Mouse (Mus musculus): ENCODE data around the gene Mrpl51. TPM values are rescaled to one million over a fixed set of nuclear protein-coding genes. Genes with fewer than 3 reads are reported as not detected.

Mrpl51 gene
- polyA plus RNA-seq, 1 experiment from 2014 or later: 226 TPM

DNA sequence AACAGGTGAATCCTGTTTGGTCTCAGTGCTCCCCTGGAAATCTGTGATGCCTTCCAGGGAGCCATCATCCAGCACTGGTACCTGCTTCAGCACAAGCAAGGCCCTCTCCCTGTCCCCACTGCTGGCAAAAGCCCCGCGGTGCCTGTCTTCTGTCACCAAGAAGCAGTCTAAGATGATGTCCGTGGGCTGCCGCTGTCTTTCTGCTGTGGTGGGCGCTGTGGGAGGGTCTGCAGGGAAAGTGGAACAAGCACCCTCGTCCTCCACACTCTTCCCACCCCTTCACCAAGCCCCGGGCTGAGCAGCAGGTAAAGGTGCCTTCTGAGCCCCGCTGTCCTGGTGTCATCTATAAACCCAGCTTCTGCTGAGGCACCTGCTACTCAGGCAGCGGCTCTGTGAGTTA lies 39.0 kb downstream of the Mrpl51 start:
- Histone ChIP-seq H3K27me3 (ENCODE audit: control insufficient read depth, insufficient read depth, low read length) (no peaks in the 10 kb centered on the region), H3K4me1 (ENCODE audit: control insufficient read depth, insufficient read depth, low read length) (peaks cover 16% of the 10 kb centered on the region), H3K9me3 (replicated peaks; ENCODE audit: control insufficient read depth, low read length) (no peaks in the 10 kb centered on the region), H3K27ac (ENCODE audit: low read depth, low read length) (no peak overlapping the region), H3K9ac (ENCODE audit: low read depth, low read length) (0 out of 2 replicates have a peak overlapping the region, but pooled peaks have one; percentile 28), H3K4me3 (ENCODE audit: low read depth, low read length) (peak overlapping the region; percentile 64), H3K4me2 (peak overlapping the region; percentile 97), H3K36me3 (ENCODE audit: control insufficient read depth, insufficient read depth, low read length) (no peaks in the 10 kb centered on the region; the same call in 1 of the 2 replicates)
- 68% methylated on average over 9 of the region's 9 CpGs for whole genome bisulfite sequencing (ENCODE audit: insufficient replicate concordance)
- ATAC-seq (replicated peaks; ENCODE audit: insufficient number of reproducible peaks, low FRiP score, low TSS enrichment): no peak

DNA sequence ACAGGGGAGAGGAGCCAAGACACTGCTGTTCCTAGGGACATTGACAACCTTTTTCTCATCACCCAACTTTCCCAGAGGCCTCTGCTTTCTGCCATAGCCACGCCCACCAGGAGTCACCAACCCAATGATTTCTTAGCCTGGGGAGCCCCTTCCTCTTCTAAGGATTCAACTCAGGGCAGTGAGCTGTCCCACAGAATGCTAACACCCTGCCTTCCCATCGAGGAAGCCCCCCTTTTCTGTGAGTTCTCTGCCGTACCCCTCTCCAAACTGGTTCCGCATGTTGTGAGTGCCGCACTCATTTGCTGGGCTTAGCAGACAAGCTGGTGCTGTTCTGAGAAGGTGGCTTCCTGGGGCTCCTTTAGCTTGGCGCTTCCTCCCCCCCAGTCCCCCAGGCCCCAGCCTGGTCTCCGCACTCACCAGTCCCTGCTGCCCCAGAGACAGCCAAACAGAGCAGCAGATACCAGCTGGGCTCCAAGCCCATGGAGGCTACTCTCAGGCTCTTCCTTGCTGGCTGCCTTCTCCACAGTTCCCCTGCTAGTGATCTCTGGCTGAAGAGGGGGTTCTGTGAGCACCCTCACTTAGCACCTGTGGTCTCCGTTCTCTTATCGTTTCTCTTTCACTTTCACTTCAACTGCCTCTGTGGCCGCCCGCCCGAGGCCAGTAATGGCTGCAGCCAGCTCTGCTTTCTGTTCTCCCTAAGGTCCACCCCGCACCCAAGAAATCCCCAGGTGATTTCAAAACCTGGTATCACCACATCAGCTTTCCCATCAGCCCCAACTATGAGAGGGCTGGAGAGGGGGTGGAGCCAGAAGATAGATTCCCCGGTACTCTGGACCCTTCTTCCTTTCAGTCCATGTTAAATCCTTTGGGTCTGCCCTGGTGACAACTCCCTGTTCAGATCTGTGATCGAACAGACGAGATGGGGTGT lies 39.8 kb downstream of the Mrpl51 start, which contains the start of gene Tapbpl:
TSS of gene Tapbpl (minus strand) at position 744 of the 928 bp plus-strand sequence.
- Histone ChIP-seq H3K4me2 (peak within 1 kb of the TSS; percentile 97), H3K4me3 (ENCODE audit: low read depth, low read length) (peak within 1 kb of the TSS; percentile 64), H3K27ac (ENCODE audit: low read depth, low read length) (peak within 1 kb of the TSS; percentile 71), H3K9me3 (replicated peaks; ENCODE audit: control insufficient read depth, low read length) (no peaks in the 10 kb centered on the region), H3K9ac (ENCODE audit: low read depth, low read length) (peak within 1 kb of the TSS; percentile 92), H3K36me3 (ENCODE audit: control insufficient read depth, insufficient read depth, low read length) (no peaks in the 10 kb centered on the region), H3K27me3 (ENCODE audit: control insufficient read depth, insufficient read depth, low read length) (no peaks in the 10 kb centered on the region), H3K4me1 (ENCODE audit: control insufficient read depth, insufficient read depth, low read length) (peaks cover 16% of the 10 kb centered on the region)
- WGBS (ENCODE audit: insufficient replicate concordance): 3% methylated on average over 16 of the region's 16 CpGs
- ATAC-seq (replicated peaks; ENCODE audit: insufficient number of reproducible peaks, low FRiP score, low TSS enrichment): peak; percentile 21; the same call in 1 of the 2 replicates

DNA sequence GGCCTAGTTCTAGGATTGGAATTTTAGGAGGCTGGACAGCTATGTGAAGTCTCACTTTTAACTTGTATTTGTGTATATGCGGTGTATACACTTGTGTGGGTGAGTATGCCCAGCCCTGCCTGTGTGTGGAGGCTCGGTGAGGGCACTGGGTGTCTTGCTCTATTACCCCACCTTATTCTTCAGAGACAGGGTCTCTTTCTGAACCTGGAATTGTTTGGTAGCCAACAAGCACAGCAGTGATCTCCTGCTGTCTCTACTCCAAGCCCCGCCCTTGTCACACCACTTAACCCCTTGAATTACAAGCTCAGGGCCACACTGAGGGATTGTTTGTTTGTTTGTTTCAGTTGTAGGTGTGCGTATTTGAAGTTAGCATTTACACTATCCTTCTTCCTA lies 40.4 kb downstream of the Mrpl51 start:
- Histone ChIP-seq H3K4me3 (ENCODE audit: low read depth, low read length) (peak overlapping the region; percentile 64), H3K9ac (ENCODE audit: low read depth, low read length) (peak overlapping the region; percentile 92), H3K27ac (ENCODE audit: low read depth, low read length) (peak overlapping the region; percentile 71), H3K4me1 (ENCODE audit: control insufficient read depth, insufficient read depth, low read length) (peaks cover 16% of the 10 kb centered on the region), H3K27me3 (ENCODE audit: control insufficient read depth, insufficient read depth, low read length) (no peaks in the 10 kb centered on the region), H3K36me3 (ENCODE audit: control insufficient read depth, insufficient read depth, low read length) (no peaks in the 10 kb centered on the region), H3K9me3 (replicated peaks; ENCODE audit: control insufficient read depth, low read length) (no peaks in the 10 kb centered on the region), H3K4me2 (peak overlapping the region; percentile 97)
- no peak for ATAC-seq (replicated peaks; ENCODE audit: insufficient number of reproducible peaks, low FRiP score, low TSS enrichment)
- 46% methylated on average over 4 of the region's 4 CpGs for WGBS (ENCODE audit: insufficient replicate concordance)

DNA sequence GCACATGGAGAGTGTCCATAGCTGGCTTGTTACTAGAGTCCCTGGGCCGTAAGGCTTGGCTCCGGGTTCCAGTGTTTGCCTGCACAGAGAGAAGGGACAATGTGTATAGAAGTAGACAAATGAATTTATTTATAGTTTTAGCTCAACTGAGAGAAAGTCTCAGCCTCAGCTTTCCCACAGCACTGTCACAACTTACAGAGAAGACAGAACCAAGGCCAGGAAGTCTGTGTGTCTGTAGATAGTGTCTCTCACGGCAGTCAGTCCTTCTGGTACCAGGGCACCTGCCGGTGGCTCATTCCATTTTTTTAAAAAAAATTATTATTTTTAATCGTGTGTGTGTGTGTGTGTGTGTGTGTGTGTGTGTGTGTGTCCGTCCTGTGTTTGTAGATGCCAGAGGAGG lies 40.9 kb downstream of the Mrpl51 start:
- H3K27ac ChIP-seq (ENCODE audit: low read depth, low read length): no peak overlapping the region
- H3K4me1 ChIP-seq (ENCODE audit: control insufficient read depth, insufficient read depth, low read length): peaks cover 16% of the 10 kb centered on the region

DNA sequence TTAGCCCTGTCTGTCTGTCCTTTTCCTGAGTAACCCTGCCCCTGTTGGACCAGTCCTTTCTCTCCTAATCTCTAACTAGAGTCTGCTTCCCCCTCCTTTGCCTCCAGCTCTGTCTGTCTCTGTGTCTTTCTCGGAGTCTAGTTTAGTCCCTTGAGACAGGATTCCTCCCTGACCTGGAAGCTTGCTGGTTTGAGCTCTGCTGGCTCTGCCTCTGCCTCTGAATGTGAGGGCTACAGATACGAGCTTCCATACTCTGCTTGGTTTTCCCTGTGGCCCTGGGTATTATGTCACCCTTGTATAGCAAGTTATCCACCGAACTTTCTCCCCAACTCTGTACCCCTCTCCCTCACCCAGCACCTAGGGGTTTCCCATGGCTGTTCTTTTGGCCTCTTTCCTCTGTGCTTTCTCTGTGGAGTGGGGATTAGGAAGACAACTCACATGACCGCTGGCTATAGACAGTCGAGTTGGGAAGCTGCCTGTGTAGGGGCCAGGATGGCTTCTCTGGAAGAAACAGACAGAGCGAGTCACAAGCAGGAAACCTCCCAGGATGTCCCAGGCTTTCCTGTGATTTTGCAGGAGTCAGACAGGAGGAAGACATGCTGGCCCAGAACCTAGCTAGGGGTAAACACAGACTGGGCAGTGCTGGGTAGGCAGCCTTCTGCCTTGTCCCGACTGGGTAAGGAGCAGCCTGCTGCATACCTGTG lies 42.4 kb downstream of the Mrpl51 start:
- H3K9me3 ChIP-seq (replicated peaks; ENCODE audit: control insufficient read depth, low read length): no peaks in the 10 kb centered on the region
- H3K36me3 ChIP-seq (ENCODE audit: control insufficient read depth, insufficient read depth, low read length): no peaks in the 10 kb centered on the region
- peak overlapping the region; percentile 1; the same call in 1 of the 2 replicates for H3K4me2 ChIP-seq
- peaks cover 16% of the 10 kb centered on the region for H3K4me1 ChIP-seq (ENCODE audit: control insufficient read depth, insufficient read depth, low read length)
- ATAC-seq (replicated peaks; ENCODE audit: insufficient number of reproducible peaks, low FRiP score, low TSS enrichment): no peak
- H3K9ac ChIP-seq (ENCODE audit: low read depth, low read length): no peak overlapping the region
- H3K4me3 ChIP-seq (ENCODE audit: low read depth, low read length): no peak overlapping the region
- H3K27me3 ChIP-seq (ENCODE audit: control insufficient read depth, insufficient read depth, low read length): no peaks in the 10 kb centered on the region
- WGBS (ENCODE audit: insufficient replicate concordance): 45% methylated on average over 7 of the region's 7 CpGs
- H3K27ac ChIP-seq (ENCODE audit: low read depth, low read length): no peak overlapping the region

More for the DNA sequence above, 40.9 kb downstream of the Mrpl51 start:
- no peaks in the 10 kb centered on the region for H3K27me3 ChIP-seq (ENCODE audit: control insufficient read depth, insufficient read depth, low read length)
- H3K9me3 ChIP-seq (replicated peaks; ENCODE audit: control insufficient read depth, low read length): no peaks in the 10 kb centered on the region
- 70% methylated on average over 6 of the region's 6 CpGs for WGBS (ENCODE audit: insufficient replicate concordance)
- no peak overlapping the region for H3K9ac ChIP-seq (ENCODE audit: low read depth, low read length)
- no peak for ATAC-seq (replicated peaks; ENCODE audit: insufficient number of reproducible peaks, low FRiP score, low TSS enrichment)
- H3K4me3 ChIP-seq (ENCODE audit: low read depth, low read length): no peak overlapping the region
- H3K36me3 ChIP-seq (ENCODE audit: control insufficient read depth, insufficient read depth, low read length): no peaks in the 10 kb centered on the region
- no peak overlapping the region; the same call in 1 of the 2 replicates for H3K4me2 ChIP-seq

DNA sequence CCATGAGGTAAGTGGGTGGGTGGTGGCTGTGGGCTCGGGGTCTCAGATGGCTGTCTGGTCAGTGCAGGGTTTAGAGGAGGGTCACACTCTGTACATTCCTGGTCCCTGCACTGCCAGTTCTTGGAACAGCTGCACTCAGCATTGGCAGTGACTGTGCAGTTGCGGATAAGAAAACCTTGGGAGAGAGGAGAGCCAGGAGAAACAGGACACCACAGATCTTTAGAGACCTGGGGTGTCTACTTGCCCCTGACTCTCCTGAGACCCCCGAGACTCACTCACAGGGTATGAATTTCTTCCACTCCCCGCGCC lies 42.9 kb downstream of the Mrpl51 start:
- H3K9ac ChIP-seq (ENCODE audit: low read depth, low read length): no peak overlapping the region
- H3K27me3 ChIP-seq (ENCODE audit: control insufficient read depth, insufficient read depth, low read length): no peaks in the 10 kb centered on the region
- no peak overlapping the region for H3K27ac ChIP-seq (ENCODE audit: low read depth, low read length)
- WGBS (ENCODE audit: insufficient replicate concordance): 60% methylated on average over 5 of the region's 5 CpGs
- H3K4me3 ChIP-seq (ENCODE audit: low read depth, low read length): no peak overlapping the region
- peaks cover 16% of the 10 kb centered on the region for H3K4me1 ChIP-seq (ENCODE audit: control insufficient read depth, insufficient read depth, low read length)
- no peaks in the 10 kb centered on the region for H3K9me3 ChIP-seq (replicated peaks; ENCODE audit: control insufficient read depth, low read length)
- no peak overlapping the region; the same call in 1 of the 2 replicates for H3K4me2 ChIP-seq
- H3K36me3 ChIP-seq (ENCODE audit: control insufficient read depth, insufficient read depth, low read length): no peaks in the 10 kb centered on the region
- ATAC-seq (replicated peaks; ENCODE audit: insufficient number of reproducible peaks, low FRiP score, low TSS enrichment): no peak

DNA sequence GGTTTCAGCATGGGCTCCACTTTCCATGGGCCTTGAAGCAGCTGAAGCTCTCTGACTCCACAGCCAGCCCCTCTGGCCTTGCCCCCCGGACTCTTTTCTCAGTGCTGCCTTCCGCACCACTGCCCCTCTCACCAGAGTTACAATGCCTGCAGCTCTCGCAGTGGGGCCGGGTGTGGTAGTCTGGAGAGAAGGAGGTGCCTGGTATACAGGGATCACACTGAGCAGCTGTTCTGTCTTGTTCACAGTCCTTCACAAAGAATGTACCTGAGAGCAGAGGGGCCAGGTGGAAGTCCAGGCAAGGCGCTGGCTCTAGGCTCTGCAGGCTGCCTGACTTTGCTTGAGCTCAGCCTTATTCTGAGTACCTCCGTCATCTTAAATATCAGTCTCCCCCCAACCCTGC lies 44.7 kb downstream of the Mrpl51 start:
- ATAC-seq (replicated peaks; ENCODE audit: insufficient number of reproducible peaks, low FRiP score, low TSS enrichment): no peak
- H3K4me1 ChIP-seq (ENCODE audit: control insufficient read depth, insufficient read depth, low read length): peaks cover 16% of the 10 kb centered on the region
- H3K9me3 ChIP-seq (replicated peaks; ENCODE audit: control insufficient read depth, low read length): no peaks in the 10 kb centered on the region
- H3K4me2 ChIP-seq: no peak overlapping the region
- no peak overlapping the region for H3K4me3 ChIP-seq (ENCODE audit: low read depth, low read length)
- 84% methylated on average over 6 of the region's 6 CpGs for WGBS (ENCODE audit: insufficient replicate concordance)
- no peaks in the 10 kb centered on the region for H3K36me3 ChIP-seq (ENCODE audit: control insufficient read depth, insufficient read depth, low read length)
- no peak overlapping the region for H3K9ac ChIP-seq (ENCODE audit: low read depth, low read length)
- no peak overlapping the region for H3K27ac ChIP-seq (ENCODE audit: low read depth, low read length)
- H3K27me3 ChIP-seq (ENCODE audit: control insufficient read depth, insufficient read depth, low read length): no peaks in the 10 kb centered on the region

DNA sequence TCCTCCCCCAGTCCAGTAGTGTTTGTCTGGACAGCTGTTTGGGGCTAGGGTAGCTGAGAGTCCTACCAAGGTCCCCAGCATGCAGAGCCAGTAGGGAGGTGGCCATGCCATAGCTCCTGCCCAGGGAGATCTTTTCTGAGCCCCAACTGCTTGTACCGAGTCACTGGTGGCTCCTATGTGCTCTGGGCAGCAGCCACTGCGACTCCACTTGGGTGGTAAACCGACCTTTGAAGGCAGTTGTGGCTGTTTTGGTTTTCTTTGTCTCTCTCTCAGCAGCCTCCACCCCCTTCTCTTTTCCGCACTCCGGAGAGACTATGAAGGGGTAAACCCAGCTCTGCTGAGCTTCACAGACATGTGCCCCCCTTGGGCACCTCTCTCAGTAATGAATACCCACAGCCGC lies 45.2 kb downstream of the Mrpl51 start, which contains the start of gene Cd27:
TSS of gene Cd27 (minus strand) at position 229 of the 400 bp plus-strand sequence.
- H3K9ac ChIP-seq (ENCODE audit: low read depth, low read length): no peak within 1 kb of the TSS; the same call in 1 of the 2 replicates
- no peaks in the 10 kb centered on the region for H3K36me3 ChIP-seq (ENCODE audit: control insufficient read depth, insufficient read depth, low read length)
- WGBS (ENCODE audit: insufficient replicate concordance): 57% methylated on average over 6 of the region's 6 CpGs
- H3K27ac ChIP-seq (ENCODE audit: low read depth, low read length): no peak within 1 kb of the TSS
- no peak within 1 kb of the TSS for H3K4me3 ChIP-seq (ENCODE audit: low read depth, low read length)
- peaks cover 15% of the 10 kb centered on the region for H3K4me1 ChIP-seq (ENCODE audit: control insufficient read depth, insufficient read depth, low read length)
- H3K27me3 ChIP-seq (ENCODE audit: control insufficient read depth, insufficient read depth, low read length): no peaks in the 10 kb centered on the region
- no peak for ATAC-seq (replicated peaks; ENCODE audit: insufficient number of reproducible peaks, low FRiP score, low TSS enrichment)
- H3K9me3 ChIP-seq (replicated peaks; ENCODE audit: control insufficient read depth, low read length): no peaks in the 10 kb centered on the region
- no peak within 1 kb of the TSS for H3K4me2 ChIP-seq

Measured in heart, embryonic 11.5 days (tissue).